Mouse (Mus musculus) frontal cortex, postnatal 25 days (tissue): ENCODE results near the gene Ptn.

Source experiments
- DNase-seq, 2 experiments: peaks; one replicate each; pipeline ENCODE4 v3.0.0; 2022; ENCODE audit warnings: low spot score in 2 of 2

Gene Ptn

DNA sequence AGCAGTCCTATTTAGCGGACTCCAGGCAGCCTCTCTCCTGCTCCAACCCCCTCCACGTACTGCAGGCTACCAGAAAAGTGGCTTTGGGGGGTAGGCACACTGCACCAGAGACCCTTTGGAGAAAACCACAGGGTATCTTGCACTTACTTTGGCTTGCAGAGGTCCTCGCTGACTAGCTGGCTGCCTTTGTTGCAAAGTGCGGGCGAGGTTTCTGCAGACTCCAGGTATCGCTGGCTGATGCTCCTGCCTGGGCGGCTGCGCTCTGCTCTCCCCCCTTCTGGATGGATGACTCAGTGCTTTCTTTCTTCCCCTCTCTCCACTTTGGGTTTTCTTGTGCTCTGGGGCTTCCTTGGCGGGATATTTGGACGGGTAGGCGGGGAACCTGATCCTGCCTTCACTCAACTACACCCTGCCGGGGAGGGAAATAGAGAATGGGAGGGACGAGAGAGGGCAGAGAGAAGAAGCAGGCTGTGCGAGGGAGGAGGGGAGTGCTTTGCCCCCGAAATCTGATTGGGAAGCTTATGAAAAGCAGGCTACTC lies at the start of gene Ptn:
Gene Ptn (minus strand): TSS at position 474 of the 539 bp plus-strand sequence.
- DNase-seq: peak; percentile 41 to 55

DNA sequence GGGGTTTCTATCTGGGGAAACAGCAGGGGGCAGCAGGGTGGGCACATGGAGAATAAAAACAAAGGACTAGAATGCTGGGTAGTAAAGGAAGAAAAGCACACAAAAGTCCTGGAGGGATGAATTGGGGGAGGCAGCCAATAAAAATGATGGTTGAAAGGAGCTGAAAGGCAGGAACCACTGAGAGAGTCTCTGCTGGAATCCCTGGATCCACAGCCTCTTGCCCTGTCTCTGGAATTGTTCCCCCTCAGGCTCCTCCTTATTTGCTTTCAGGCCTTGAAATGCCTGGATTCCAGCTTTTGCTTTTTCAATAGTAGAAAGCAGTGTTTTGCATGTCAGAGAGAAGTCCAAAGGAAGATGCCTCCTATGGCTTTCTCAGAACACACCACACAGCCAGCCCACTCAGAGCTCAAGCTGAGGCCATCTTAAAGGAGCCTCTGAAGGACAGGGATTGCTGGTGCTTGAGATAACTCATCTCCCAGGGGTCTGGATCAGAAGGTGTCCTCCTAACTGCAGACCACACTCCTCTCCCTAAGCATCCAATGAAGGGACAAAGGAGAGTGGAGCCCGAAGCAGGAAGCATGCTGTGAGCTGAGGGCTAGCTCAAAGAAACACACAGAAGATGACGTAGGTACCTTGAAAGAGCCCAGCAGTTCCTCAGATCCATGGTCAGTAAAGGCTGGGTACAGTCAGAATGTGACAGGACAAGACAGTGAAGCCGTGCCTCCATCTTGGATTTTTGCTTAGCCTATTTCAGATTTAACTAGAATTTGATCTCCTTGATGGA lies 48.4 kb upstream of the Ptn start:
- no peak for DNase-seq

DNA sequence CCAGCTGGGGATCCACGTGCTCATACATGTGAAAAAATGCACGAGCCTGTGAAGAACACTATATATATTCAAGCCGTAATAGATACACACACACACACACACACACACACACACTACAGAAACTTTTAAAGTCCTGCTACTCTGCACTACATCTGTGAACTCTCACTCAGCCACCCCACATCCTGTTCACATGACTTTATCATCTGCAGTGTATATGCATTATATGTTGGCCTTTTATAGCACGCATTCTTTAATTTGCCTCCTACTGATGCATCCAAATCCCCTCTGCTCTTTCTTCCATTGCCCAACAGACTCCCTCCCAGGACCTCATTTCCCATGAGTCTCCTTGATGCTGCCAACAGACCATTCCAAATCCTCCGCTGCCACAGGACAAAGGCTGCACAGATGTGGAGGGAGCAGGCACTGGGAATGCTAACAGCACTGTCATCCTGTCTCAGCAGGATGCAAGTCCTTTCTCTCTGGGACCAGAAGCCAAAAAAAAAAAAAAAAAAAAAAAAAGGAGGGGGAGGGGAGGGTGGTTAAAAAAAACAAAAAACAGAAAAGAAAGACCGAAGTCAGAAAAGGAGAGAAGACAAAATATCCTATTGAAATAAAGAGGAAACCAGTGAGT lies 47.7 kb upstream of the Ptn start:
- no peak for DNase-seq

DNA sequence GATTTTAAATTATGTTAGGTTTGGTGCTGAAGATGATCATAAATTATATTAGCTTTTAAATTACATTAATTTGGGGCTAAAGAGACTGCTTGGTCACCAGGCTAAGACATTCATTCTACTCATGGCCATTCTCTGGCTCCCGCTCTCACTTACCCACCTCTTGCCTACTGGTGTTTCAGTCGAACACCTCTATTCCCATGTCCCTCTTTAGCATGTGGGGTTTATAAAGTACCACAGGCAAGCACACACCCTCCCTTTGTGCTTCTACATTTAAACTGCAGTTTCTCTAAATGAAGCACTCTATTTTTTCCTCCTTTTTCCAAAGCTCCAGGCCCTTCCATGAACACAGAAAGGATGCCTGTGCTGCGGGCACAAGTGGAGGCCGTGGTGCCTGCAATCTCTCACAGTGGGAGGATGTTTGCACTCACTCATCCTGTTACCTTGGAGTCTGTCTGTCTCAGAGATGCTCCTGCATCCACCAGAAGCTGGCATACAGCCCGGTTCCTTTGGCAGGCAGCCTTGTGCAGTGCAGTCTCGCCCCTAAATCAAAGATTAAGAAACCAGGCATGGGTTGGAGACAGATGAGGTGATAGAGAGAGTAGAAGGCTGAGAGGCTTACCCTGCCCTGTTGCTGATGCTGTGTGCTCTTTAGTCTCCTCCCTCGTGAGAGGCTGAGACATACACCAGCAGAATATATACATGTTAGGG lies 40.6 kb upstream of the Ptn start:
- DNase-seq: peak; percentile 66 to 71

DNA sequence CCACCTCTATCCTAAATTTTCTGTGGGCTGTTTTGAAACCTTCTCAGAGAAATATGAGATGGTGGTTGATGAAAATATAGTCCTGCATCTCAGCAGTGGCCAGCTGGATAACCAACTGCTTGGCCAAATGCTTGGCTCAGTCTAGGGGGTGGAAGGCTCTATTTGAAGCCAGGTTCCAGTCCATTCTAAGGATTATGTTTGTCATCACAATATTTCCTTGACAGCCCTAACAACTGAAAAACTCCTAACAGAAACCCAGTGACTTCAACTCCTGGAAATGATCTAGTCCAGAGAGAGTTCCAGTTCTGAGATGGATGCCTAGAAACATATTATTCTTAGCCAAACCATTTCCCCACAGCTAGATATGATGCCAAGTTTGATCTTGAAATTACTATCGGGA lies 35.3 kb upstream of the Ptn start:
- DNase-seq: no peak

DNA sequence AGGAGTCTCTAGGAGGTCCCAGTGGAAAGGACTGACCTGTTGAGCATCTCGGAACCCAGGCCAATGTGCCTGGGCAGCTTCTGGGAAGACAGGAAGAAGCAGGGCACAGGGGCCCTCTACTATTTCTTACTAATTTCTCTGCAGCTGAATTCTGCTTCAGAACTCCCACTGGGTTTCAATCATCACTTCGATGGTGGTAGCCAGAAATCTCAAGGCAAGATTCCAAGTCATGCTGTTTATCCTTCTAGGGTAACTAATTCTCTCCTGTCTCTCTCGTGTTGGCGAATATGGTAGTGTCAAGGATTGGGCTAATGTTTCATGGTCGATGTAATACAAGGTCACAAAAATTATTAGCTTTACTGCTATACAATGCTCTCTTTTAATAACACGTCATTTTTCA lies 34.2 kb upstream of the Ptn start:
- no peak for DNase-seq

DNA sequence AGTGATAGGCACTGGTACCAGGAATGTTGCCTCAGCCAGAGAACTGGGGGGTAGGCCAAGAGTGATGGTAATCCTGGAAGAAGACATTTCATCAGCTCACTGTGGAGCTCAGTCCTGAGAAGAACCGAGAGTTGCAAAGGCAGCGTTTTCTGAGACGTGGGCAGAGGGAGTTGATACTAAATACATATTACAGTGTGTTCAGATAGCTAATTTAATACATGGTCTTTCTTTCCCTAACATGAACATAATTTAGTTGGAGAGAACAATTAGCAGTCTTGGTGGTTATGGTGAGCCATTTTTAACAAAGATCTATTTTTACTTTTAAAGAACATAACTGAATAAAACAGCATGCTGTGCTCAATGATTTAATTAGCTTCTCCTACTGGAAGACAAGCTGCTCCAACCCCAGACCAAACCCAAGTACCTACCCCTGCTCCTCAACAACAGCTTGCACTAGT lies 33.0 kb upstream of the Ptn start:
- DNase-seq: no peak

DNA sequence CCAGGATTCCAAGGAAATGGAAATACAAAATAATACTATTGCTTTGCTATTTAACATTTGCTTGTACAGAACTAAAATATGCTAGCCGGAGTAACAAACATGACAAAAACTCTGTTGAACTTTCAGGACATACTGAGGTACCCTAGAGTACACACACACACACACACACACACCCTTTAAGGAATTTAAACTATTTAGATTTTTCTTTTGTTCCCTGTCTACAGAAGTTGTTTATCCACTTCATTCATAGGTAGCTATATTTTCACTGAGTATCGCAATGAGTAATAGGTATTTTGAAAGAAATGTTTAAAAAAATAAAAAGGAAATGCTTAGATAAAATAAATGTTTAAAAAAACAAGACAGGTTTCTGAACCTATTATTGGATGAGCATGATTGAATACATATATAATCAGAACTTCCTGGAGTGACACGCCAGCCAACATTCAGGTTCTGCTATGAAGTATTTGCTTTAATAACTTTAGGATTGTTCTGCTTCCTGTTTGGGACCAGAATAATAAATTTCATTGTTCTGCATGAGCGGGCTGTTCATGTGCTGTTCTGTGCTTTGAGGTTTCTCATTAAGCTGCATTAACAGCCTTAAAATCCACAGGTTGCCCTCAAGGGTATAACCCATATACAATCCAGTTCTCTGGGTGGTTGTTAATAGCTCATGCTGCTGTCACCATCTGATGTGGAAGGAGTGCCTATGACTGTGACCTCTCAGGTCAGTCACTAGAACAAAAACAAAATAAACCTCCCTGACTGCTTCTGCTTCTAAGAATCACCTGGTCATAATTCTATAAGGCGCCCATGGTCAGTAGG lies 32.3 kb upstream of the Ptn start:
- DNase-seq: no peak

DNA sequence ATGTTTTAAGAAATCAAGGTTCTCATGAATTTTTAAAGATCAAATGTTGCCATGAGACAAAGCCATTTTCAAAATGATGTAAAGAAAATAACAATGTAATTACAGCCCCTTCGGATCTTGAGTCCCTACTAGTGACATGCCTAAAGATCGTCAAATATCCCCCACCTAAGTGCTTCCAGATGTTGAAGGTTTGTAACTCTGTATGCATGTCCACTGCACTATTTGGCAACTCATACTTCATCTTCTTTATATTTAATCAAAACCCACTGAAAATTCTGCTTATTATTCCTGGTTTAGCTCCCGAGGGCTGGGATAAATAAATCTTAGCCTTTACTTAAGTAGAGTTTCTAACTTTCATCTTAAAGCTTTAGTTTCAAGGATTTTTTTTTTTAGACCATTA lies 31.7 kb upstream of the Ptn start:
- DNase-seq: no peak

DNA sequence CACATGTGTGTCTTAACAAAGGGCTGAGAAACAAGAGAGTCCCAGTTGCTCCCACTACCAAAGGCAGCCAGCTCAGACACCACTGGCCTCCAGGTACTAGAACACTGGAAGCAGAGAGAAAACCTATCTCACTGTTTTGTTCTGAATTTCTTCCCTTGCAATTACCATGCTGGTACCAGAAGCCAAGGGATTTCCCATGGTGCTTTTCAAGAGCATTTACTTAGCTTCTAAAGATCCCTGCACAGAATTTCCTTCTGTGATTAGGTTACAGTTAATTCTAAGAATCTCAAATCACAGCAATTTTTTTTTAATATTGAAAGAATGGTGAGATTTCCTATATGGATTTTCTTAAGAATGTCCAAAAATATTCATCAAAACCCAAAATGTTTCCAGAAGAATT lies 31.2 kb upstream of the Ptn start:
- DNase-seq: no peak

DNA sequence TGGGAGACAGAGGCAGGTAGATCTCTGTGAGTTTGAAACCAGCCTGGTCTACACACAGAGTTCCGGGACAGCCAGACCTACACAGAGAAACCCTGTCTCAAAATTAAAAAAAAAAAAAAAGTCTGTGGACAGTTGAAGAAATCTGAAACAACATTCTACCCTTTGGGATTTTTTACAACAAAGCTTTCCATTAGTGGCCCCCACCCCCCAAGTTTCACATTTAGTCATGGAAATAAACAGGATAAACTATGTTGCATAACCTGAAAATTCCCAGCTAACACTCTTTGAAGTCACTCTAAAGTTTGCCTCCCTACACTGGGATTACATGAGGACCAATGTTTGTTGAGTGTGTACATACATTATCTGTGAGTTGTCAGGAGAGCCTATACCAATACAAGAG lies 28.7 kb upstream of the Ptn start:
- no peak for DNase-seq

DNA sequence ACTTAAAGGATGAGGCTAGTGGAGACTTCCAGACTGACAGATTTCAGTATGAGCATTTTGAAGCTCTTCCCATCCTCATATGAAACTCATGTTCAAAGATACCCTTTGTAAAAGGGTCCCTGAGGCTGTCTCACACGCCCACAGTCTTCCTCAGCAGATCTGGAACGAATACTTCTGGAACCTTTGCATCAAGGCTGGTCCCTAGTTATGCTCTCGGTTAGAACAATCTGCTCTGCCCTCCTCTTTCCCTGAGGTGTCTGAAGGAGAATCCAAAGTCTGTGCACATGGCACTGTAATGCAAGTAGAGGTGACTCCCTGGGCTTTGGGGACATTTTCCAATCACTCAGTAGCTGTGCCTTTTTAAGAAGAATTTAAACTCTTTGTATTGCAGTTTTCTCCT lies 25.3 kb upstream of the Ptn start:
- DNase-seq: no peak

DNA sequence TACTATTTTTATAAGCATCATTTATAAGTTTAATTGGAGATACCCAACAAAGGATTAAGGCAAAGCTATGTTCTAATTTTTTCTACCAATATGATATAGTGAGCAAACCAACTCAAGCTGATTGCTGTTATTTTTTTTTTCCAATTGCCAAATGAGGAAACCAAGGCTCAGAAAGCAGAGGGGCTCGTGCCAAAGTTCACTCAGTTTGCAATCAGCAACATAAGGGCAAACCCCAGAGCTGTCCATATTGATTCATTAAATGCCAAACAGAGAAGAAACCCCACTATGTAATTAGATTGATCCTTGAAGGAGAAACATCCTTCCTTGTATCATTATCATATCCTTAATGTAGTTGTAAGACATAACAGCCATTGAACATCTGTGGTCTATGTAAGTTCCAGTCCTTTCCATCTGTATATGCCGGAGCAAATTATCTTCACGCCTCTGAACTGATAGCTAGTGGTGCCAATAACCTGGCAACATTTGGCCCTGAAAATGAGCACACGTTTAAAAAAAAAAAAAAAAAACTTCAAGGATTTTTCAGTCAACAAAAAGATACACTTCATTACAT lies 24.8 kb upstream of the Ptn start:
- DNase-seq: no peak

DNA sequence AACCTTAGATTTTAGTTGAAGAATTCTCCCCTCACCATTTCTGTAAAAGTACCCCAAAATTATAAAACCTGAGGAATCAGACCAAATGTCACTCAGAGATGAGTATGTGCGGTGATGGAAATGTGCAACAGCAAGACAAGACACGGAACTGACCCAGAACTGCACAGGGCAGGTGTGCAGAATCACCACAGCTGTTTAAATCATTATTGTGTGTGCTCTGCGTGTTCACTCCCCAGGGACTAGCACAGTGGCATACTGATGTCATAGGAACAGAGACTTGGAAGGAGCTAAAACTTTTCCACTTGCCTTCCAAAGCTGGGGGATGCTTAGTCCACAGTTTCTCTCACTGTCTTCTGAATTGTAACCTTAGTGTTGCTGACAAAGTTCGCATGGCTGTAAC lies 22.7 kb upstream of the Ptn start:
- no peak for DNase-seq

DNA sequence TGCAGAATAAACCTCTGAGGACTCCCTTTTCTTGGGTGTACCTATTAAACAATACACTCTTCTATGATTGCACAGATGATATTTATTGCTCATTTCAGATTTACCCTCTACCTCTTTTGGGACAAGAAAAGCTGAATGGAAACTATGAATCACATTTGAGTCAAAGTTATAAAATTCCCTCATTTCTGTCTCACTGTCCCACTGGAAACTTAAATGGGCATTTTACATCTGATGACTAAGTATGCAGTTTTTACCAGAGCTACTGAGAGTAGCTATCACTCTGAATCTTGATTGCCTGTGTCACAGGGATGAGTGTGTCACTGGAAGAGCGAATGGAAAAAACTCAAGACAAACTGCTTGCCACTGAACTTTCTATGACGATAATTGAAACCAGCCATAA lies 22.2 kb upstream of the Ptn start:
- DNase-seq: no peak

DNA sequence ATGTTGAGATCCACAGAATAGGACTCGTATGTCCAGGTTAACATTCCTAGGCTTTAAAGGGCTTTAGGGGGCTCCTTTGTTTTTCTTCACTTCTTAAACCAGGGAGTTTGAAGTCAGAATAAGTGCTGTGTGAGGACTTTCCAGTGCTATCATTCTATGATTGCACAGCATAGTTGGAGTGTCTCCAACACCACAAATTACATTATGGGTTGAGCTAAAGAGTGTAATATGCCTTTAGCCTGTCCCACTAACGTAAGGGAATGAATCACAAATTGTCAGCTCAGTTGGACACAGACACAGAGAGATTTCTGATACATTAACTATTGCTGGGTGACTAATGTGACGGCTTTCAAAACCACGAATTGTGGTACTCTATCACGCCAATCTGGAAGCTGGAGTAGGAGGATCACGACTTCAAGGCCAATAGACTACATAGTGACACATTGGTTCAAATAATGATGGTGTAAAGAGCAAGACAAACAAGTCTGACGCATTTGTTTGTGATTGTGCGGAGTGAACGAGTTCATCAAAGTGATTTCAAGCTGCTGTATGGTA lies 20.4 kb upstream of the Ptn start:
- DNase-seq: no peak

DNA sequence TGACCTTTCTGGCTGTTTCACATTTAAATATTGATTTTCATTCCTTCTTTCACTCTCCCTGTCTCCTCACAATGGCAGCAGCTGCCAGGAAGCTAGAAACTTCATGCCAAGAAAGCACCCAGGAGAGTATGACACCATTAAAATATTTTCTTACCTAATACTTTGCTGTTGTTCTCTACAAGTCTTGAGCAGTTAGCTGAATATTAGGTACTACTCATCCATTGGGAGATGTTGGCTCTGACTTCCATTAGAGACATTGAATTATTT lies 9.7 kb upstream of the Ptn start:
- DNase-seq: no peak

DNA sequence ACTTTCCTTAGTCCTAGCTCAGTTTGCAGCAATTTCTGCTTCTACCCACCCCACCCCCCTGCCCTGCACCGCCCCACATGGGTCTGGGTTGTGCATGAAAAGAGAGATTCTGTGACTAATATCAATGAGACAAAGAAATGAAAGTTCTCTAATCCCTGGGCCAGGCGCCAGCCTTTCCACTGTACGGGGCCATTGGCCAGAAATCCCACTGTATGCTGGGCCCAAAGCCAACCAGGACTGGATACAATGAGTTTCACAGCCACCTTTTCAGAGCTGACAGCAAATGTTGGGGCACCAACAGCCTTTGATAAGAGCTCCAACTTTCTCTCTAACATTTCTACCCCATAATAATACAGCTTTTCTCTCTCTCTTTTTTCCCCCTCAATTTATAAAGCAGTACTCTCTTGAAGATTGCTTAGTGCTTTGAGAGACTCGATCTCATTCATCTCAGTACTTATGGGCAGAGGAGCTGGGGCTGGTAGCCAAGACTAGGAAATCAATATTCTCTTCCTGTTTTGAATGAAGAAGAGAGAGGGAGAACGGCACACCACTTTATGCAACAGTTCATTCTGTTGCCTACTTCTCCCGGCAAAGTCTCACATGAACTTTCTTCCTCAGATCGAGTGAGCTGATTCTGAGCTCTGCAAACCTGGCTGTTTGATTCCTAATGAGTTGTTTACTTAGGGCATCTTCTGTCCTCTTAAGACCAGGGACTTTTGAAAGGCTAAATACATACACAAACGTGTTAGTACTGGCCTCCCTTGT lies 9.2 kb upstream of the Ptn start:
- DNase-seq: peak in 1 of 2 experiments; percentile 52

DNA sequence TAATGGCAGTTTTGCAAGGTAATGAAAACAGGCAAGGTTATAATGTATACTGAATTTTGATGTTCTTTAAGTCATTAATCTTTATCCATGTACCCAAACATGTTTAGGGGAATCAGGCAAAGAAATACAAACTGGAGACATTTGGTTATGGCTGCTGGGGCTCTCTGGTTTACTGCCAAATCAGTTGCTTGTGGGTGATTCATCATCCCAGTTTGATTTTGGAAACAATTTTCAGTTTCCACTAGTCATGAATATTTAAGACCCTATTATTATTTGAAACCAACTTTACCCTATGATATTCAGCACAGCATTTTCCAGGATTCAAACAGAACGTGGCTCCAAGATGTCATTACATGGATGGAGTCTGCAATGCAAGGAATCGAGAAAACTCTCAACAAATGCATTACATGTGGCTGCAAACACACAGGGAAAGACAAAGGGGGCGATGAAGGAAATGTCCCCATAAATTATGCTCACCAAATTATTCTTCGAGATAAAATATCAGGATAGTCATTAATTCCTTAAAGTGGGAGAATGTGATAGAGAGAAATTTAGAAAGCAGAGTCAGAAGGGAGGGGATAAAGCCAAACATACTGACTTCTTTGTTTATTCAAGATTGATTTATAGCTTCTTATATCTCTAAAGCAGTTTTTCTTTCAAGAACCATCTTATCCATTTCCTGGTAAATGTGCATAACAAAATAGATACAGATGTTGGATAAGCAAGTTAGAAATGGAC lies 8.4 kb upstream of the Ptn start:
- no peak for DNase-seq

DNA sequence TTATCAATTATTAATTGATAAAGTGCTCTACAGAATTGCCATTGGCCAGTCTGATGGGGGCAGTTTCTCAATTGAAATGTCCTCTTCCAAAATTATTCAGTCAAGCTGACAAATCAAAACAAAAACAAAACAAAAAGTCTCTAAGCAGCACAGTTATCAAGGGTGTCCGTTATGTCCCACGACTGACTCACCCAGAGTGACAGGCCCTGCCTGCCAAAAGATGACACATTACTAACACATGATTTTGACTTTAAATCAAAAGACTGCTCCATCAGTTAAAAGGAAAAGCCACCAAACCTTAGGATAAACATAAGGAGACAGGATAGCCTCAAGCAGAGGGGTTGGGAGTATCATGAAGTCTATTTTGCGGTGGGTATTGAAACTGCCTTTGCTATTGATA lies 6.6 kb upstream of the Ptn start:
- DNase-seq: no peak
